Mouse (Mus musculus): ENCODE measurements around the gene Ppp1r14d.

DNA sequence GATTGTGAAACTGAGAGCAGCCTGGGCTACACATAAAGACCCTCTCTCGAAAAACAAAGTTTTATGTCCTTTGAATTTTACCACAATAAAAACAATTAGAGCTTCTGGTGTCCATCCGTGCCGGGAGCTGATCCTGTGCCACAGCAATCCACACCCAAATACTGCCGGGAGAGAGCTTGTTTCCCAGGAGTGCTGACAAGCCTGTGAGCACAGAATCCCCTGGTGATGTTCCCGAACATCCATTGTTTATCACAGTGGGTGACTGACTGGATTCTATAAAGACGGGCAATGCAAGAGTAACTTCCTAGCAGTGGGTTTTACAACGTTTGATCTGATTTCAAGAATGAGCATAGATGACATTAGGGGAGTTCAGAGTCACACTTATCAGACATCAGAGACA, 25.3 kb upstream of the Ppp1r14d start:
- TF ChIP-seq CTCF (IDR thresholded peaks at IDR 0.05; ENCODE audit: low read depth) (no peak), EP300 (IDR thresholded peaks at IDR 0.05; ENCODE audit: low read depth) (no peak)
